Mouse (Mus musculus): ENCODE data around the gene Dab1. TPM values are rescaled to one million over a fixed set of nuclear protein-coding genes. Genes with fewer than 3 reads are reported as not detected.

Dab1 gene
- polyA plus RNA-seq, 1 experiment from 2014 or later: 9.8 TPM

DNA sequence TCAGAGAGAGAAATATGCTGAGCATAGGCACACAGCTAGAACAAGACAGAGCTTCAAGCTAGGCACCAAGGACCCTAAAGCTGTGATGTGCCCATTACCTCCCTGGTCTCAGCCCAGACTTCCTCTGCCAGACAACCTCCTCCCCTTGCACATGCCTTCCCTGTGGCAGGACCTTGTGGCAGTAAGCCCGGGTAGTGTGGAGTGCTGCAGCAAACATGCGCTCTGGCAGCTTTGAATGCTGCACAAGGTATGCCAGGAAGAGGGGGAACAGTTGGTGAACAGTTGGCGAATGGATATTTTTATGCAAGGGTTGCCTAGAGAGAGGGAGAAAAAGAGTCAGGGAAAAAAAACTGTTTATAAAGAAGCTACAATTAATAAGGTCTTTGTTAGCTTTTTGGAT lies 262.5 kb downstream of the Dab1 start:
- no peak overlapping the region for H3K4me3 ChIP-seq
- no peak for DNase-seq (ENCODE audit: low spot score)
- no peaks in the 10 kb centered on the region for H3K36me3 ChIP-seq
- no peaks in the 10 kb centered on the region for H3K9me3 ChIP-seq (replicated peaks)
- WGBS: 77% methylated on average over 3 of the region's 3 CpGs
- peaks cover 8% of the 10 kb centered on the region; the same call in 1 of the 2 replicates for H3K4me1 ChIP-seq
- H3K27me3 ChIP-seq (ENCODE audit: low read depth, poor library complexity, severe bottlenecking): no peaks in the 10 kb centered on the region
- H3K27ac ChIP-seq: no peak overlapping the region

DNA sequence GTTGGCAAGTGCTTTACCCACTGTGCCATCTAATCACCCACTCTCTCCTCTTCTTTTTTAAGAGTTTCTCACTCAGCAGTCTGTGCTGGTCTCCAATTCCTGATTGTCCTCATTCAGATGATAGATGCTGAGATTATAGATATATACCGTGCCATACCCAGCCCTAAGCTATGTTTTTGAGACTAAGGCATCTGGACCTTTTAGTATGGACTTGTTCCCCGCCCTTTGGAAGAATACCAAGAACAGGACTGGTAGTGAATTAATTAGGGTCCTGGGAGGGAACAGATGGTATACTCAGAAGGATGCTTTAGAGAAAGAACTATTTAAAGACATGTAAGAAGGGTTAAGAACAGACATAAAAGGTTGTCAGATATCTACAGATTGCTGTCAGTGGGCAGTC lies 268.9 kb downstream of the Dab1 start:
- Histone ChIP-seq H3K27ac (no peak overlapping the region), H3K4me3 (no peak overlapping the region), H3K36me3 (no peaks in the 10 kb centered on the region), H3K9me3 (replicated peaks) (no peaks in the 10 kb centered on the region), H3K27me3 (ENCODE audit: low read depth, poor library complexity, severe bottlenecking) (no peaks in the 10 kb centered on the region), H3K4me1 (no peaks in the 10 kb centered on the region)
- WGBS: 89% methylated on average over 2 of the region's 2 CpGs
- DNase-seq (ENCODE audit: low spot score): no peak

DNA sequence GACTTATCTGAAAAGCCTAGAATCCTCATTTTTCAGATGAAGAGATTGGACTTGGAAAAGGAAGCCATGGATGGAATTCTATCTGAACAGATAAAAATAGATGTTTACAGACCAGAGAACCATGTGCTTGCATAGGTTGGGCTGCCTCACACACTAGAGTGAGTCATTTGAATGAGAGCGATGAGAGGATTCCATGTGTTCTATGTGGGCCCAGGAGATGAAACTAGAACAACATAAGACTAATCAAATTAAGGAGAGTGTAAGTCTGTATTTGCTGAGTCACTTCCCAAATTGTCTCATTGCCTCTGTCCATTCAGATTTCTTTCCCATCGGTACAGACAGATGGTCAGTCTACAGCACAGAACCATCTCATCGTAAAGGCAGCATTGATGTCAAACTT lies 270.0 kb downstream of the Dab1 start:
- H3K4me1 ChIP-seq: no peaks in the 10 kb centered on the region
- H3K36me3 ChIP-seq: no peaks in the 10 kb centered on the region
- no peaks in the 10 kb centered on the region for H3K9me3 ChIP-seq (replicated peaks)
- 96% methylated on average over 3 of the region's 3 CpGs for WGBS
- H3K4me3 ChIP-seq: no peak overlapping the region
- no peaks in the 10 kb centered on the region for H3K27me3 ChIP-seq (ENCODE audit: low read depth, poor library complexity, severe bottlenecking)
- no peak overlapping the region for H3K27ac ChIP-seq
- DNase-seq (ENCODE audit: low spot score): no peak

DNA sequence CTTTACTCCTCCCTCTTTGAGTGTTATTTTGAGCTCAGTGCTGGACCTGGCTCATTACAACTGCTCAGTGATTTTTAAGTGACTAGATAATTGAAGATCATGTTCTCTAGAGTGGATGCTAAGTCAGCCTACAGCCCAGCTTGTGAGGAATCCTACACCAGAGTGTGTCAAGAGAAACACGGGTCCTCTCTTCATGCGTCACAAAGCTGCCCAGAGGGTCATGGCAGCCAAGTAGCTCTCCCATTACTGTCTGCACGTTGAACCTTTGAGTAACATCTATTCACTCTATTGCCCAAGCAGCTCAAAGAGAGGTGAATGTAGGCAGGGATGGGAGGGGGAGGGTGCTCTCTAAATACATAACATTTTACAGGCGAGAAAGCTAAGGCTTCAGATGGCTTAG lies 277.6 kb downstream of the Dab1 start:
- Histone ChIP-seq H3K4me3 (no peak overlapping the region), H3K27ac (no peak overlapping the region)
- WGBS: 89% methylated on average over 4 of the region's 4 CpGs

DNA sequence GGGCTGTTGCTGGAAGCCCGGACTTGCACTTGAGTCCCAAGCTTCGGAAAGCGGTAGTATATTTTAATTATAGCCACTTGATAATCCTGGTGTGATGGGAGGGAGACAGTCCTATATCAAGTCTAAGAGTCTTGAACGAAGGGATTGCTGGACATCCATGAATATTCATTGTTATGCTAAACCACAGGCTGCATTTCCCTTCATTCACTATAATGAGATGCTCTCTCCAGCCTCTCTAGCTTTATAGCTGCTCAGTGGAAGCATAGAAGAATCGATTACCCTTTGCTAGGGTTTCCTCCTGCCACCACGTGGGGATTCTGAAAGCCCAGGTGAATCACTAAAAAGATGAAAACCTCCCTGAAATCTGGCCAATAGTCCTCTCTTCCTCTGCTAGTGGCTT lies 278.5 kb downstream of the Dab1 start:
- H3K27ac ChIP-seq: no peak overlapping the region
- H3K4me3 ChIP-seq: no peak overlapping the region
- H3K27me3 ChIP-seq (ENCODE audit: low read depth, poor library complexity, severe bottlenecking): no peaks in the 10 kb centered on the region
- no peaks in the 10 kb centered on the region for H3K9me3 ChIP-seq (replicated peaks)
- no peaks in the 10 kb centered on the region for H3K36me3 ChIP-seq
- no peaks in the 10 kb centered on the region for H3K4me1 ChIP-seq
- no peak for DNase-seq (ENCODE audit: low spot score)
- WGBS: 78% methylated on average over 6 of the region's 6 CpGs

More for the DNA sequence above, 277.6 kb downstream of the Dab1 start:
- H3K4me1 ChIP-seq: no peaks in the 10 kb centered on the region
- H3K9me3 ChIP-seq (replicated peaks): no peaks in the 10 kb centered on the region
- H3K27me3 ChIP-seq (ENCODE audit: low read depth, poor library complexity, severe bottlenecking): no peaks in the 10 kb centered on the region
- no peaks in the 10 kb centered on the region for H3K36me3 ChIP-seq
- DNase-seq (ENCODE audit: low spot score): no peak

DNA sequence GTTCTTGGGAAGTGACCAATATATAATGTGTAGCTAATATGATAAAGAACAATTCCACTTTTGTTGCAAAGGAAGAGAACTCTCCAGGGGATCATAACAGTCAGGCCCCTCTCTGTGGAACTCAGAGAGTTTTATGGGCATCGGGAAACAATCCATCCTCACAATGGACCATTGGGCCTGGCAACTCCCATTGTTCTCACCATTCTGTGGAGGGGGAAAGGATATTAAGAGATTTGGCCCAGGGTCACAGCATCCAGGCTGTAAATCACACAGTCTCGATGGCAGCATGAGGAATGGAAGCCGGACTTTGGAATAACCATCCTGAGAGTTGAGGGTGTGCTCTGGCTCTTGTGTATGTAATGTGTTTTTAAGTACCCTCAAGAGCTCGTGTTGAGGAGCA lies 292.3 kb downstream of the Dab1 start:
- Histone ChIP-seq H3K27me3 (ENCODE audit: low read depth, poor library complexity, severe bottlenecking) (no peaks in the 10 kb centered on the region), H3K27ac (no peak overlapping the region), H3K36me3 (no peaks in the 10 kb centered on the region), H3K4me1 (0 out of 2 replicates have a peak, but pooled peaks cover 3% of the 10 kb centered on the region), H3K9me3 (replicated peaks) (no peaks in the 10 kb centered on the region), H3K4me3 (no peak overlapping the region)
- no peak for DNase-seq (ENCODE audit: low spot score)
- 80% methylated on average over 4 of the region's 4 CpGs for WGBS

DNA sequence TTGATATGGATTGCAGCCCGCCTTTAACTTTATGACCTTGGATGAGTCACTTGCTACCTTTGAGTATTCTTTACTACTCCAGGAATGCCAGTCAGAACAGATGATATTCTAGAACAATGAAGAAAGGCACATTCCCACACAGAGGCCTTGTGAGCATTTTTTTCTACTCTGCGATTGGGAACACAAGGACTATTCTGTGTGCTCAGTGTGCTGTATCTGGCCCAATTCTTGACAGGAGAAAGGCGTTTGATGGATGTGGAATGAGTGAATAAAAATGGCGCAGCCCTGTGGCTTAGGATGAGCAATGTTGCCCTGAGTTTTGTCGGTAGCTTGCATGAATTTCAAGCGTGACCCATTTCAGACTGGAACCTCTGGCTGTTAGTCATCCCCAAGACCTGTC lies 292.9 kb downstream of the Dab1 start:
- Histone ChIP-seq H3K9me3 (replicated peaks) (no peaks in the 10 kb centered on the region), H3K4me3 (no peak overlapping the region), H3K27me3 (ENCODE audit: low read depth, poor library complexity, severe bottlenecking) (no peaks in the 10 kb centered on the region), H3K27ac (no peak overlapping the region), H3K36me3 (no peaks in the 10 kb centered on the region), H3K4me1 (0 out of 2 replicates have a peak, but pooled peaks cover 3% of the 10 kb centered on the region)
- 92% methylated on average over 6 of the region's 6 CpGs for WGBS
- DNase-seq (ENCODE audit: low spot score): no peak

DNA sequence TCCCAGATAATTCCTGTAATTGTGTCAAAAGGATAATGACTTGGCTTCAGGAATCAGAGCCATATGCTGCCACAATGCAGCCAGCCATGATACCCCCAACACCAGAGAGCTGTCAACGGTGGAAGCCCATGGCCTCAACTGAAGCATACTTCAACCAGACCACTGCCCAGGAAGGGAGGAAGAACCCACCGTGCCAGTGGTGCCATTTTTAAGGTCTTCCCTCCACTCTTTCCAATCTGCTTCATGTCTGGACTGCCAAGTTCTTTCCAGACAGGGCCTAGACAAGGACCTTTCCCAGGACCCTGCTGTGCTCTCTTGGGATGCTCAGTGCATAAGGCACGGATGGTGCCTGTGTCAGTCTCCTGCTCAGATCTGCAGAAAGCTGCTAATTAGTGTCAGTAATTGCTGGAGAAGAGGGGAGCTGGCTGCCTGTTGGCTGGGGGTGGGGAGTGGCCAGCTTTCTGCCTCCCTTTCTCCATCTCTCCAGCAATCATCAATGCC lies 303.3 kb downstream of the Dab1 start:
- Histone ChIP-seq H3K27ac (no peak overlapping the region), H3K4me3 (no peak overlapping the region), H3K27me3 (ENCODE audit: low read depth, poor library complexity, severe bottlenecking) (no peaks in the 10 kb centered on the region), H3K9me3 (replicated peaks) (no peaks in the 10 kb centered on the region), H3K4me1 (no peaks in the 10 kb centered on the region), H3K36me3 (no peaks in the 10 kb centered on the region)
- no peak for DNase-seq (ENCODE audit: low spot score)
- WGBS: 69% methylated on average over 3 of the region's 3 CpGs

DNA sequence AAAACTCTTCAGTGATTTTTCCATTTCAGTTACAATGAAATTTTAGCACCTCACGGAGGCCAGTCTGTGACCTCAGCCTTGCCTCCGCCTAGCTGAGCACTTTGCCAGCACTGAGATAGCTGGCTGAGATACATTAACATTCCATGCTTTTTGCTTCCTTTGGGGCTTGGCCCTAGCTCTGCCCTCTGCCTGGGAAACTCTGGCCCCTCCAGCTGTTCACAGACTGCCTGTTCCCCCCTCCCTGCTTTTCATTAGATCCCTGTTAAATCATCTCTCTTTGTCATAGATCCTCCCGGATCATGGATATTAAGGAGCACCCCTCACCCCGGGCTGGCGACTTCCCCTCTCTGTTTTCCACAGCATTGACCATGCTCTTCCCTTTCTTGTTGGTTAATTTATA lies 307.5 kb downstream of the Dab1 start:
- H3K27ac ChIP-seq: no peak overlapping the region
- 62% methylated on average over 5 of the region's 5 CpGs for WGBS
- DNase-seq (ENCODE audit: low spot score): no peak
- no peaks in the 10 kb centered on the region for H3K36me3 ChIP-seq
- no peaks in the 10 kb centered on the region for H3K9me3 ChIP-seq (replicated peaks)
- H3K4me1 ChIP-seq: no peaks in the 10 kb centered on the region
- no peak overlapping the region for H3K4me3 ChIP-seq
- no peaks in the 10 kb centered on the region for H3K27me3 ChIP-seq (ENCODE audit: low read depth, poor library complexity, severe bottlenecking)

DNA sequence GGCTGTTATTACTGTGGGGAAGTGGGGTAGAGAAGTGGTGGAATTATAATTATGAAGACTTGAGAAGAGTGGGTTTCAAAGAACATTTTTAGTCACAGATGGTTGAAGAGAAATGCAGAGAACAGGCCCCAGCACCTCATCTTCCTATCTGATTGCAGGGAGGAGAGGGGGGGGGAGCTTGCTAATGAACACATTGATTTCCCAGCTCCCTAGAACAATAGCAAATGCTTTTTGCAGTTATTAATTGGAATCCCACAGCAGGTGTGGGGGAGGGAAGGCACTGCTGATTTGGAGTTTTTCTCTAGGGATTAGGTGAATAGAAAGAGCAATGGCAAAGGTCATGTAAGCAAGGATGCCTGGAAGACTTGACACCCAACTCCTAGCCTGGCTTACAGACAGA lies 310.5 kb downstream of the Dab1 start:
- DNase-seq (ENCODE audit: low spot score): no peak
- H3K36me3 ChIP-seq: no peaks in the 10 kb centered on the region
- no peak overlapping the region for H3K4me3 ChIP-seq
- H3K27me3 ChIP-seq (ENCODE audit: low read depth, poor library complexity, severe bottlenecking): no peaks in the 10 kb centered on the region
- H3K4me1 ChIP-seq: no peaks in the 10 kb centered on the region
- H3K27ac ChIP-seq: no peak overlapping the region
- H3K9me3 ChIP-seq (replicated peaks): no peaks in the 10 kb centered on the region

DNA sequence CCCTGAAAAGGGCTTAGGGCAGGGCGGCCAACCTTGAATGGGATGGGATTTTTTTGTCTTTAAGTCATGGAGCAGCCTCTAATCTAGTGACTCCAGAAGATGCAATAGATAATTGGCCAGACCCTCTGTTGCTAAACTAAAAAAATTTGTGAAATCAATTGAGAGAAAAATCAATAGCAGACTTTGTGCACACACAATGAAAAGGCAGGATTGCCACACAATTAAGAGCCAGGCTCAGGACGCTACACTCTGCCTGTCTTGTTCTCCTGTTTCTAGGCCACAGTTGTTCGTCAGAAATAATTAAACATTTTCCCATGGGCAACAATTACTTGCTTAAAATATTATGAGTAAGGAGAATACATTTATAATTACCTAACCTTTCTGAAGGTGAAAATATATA lies 315.2 kb downstream of the Dab1 start:
- H3K27ac ChIP-seq: no peak overlapping the region
- DNase-seq (ENCODE audit: low spot score): no peak
- no peak overlapping the region for H3K4me3 ChIP-seq
- no peaks in the 10 kb centered on the region for H3K4me1 ChIP-seq
- 87% methylated on average over 3 of the region's 3 CpGs for WGBS
- no peaks in the 10 kb centered on the region for H3K27me3 ChIP-seq (ENCODE audit: low read depth, poor library complexity, severe bottlenecking)
- no peaks in the 10 kb centered on the region for H3K36me3 ChIP-seq
- H3K9me3 ChIP-seq (replicated peaks): no peaks in the 10 kb centered on the region

DNA sequence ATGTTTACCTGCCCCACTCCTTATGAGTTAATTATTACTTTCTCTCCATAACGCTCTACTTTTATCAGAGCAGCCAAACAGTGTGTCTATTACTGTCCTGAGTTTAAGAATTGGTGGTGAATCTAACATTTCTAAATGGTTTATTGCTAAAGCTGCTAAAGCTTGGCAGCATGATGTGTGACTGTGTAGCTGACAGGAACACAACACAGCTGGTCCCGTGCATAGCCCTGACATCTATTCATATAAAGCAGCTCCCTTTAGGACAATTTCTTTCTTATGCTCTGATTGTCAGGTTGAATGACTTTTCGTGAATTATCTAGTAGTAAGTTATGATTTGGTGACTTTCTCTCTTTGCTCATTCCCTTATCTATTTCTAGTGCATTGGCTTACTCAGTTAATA lies 329.1 kb downstream of the Dab1 start:
- no peak for DNase-seq (ENCODE audit: low spot score)

DNA sequence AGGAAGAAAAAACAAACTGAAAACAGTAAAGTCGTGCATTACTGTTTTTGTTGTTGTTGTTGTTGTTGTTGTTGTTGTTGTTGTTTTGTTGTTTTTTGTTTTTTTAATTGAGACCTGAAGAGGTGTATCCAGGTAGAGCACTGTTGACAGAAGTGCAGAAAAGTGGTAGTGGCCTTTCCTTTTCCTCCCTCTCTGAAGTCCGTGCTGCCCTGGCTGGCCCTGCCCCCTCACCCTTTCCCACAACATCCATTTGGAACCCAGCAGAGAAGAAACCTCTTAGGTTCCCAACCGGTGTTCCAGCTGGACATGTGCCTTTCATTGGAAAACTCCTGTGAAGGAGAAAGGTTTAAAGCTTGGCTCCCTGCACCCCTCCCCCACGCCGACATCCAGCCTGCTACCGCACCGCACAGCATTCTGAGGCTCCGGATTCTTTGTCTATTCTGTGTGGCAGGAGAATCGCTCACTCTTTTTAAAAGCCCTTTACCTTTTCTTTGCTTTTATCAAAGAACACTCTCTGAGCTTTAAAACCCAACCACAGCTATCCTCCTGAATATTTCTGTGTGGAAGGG lies 334.6 kb downstream of the Dab1 start:
- Histone ChIP-seq H3K4me3 (no peak overlapping the region), H3K27ac (no peak overlapping the region), H3K4me1 (0 out of 2 replicates have a peak, but pooled peaks cover 3% of the 10 kb centered on the region), H3K9me3 (replicated peaks) (no peaks in the 10 kb centered on the region), H3K27me3 (ENCODE audit: low read depth, poor library complexity, severe bottlenecking) (no peaks in the 10 kb centered on the region), H3K36me3 (no peaks in the 10 kb centered on the region)
- DNase-seq (ENCODE audit: low spot score): no peak
- 51% methylated on average over 9 of the region's 9 CpGs for WGBS

More for the DNA sequence above, 329.1 kb downstream of the Dab1 start:
- Histone ChIP-seq H3K36me3 (no peaks in the 10 kb centered on the region), H3K27me3 (ENCODE audit: low read depth, poor library complexity, severe bottlenecking) (no peaks in the 10 kb centered on the region), H3K4me3 (no peak overlapping the region), H3K27ac (no peak overlapping the region), H3K4me1 (no peaks in the 10 kb centered on the region), H3K9me3 (replicated peaks) (no peaks in the 10 kb centered on the region)
- 88% methylated on average over 3 of the region's 3 CpGs for WGBS

All from limb, embryonic 10.5 days (tissue).